Mouse (Mus musculus): ENCODE measurements around the gene Spindoc. TPM values are rescaled to one million over a fixed set of nuclear protein-coding genes. Genes with fewer than 3 reads are reported as not detected.
A peak's percentile ranks its signal among the peaks of the same experiment; 100 is the strongest.

Spindoc gene
- polyA plus RNA-seq (2016; fragmentation: Nextera tagmentation; extraction: Ambion mirVana): 44.0 and 48.3 TPM in 2 replicates

GRCm38 (mm10) chr19:7382903-7383865, at the start of gene Spindoc:
Gene Spindoc, minus strand, starts transcription at chr19:7382994.
- Histone ChIP-seq H3K27me3 (no peaks in the 10 kb centered on the region), H3K36me3 (0 out of 2 replicates have a peak, but pooled peaks cover 5% of the 10 kb centered on the region), H3K27ac (replicated peaks) (peak within 1 kb of the TSS; percentile 97), H3K4me1 (peaks cover 36% of the 10 kb centered on the region), H3K9me3 (no peaks in the 10 kb centered on the region), H3K4me2 (replicated peaks) (peak within 1 kb of the TSS; percentile 86), H3K9ac (replicated peaks) (peak within 1 kb of the TSS; percentile 96), H3K4me3 (peak within 1 kb of the TSS; percentile 89)
- peak; percentile 97 for ATAC-seq (ENCODE audit: low FRiP score, low read depth)
- WGBS: under 1% methylated on average over 52 of the region's 52 CpGs

- peaks cover 46% of the 10 kb centered on the region for H3K4me1 ChIP-seq
- H3K36me3 ChIP-seq: peaks cover 80% of the 10 kb centered on the region
Observed at GRCm38 (mm10) chr19:7425398-7425775, 42.6 kb upstream of the Spindoc start.

GRCm38 (mm10) chr19:7424590-7425397, 42.0 kb upstream of the Spindoc start:
- Histone ChIP-seq H3K9ac (replicated peaks) (peak overlapping the region; percentile 100; the same call in 1 of the 2 replicates), H3K27ac (replicated peaks) (peak overlapping the region; percentile 79), H3K27me3 (no peaks in the 10 kb centered on the region), H3K36me3 (peaks cover 83% of the 10 kb centered on the region), H3K9me3 (no peaks in the 10 kb centered on the region), H3K4me3 (no peak overlapping the region), H3K4me1 (peaks cover 52% of the 10 kb centered on the region), H3K4me2 (replicated peaks) (peak overlapping the region; percentile 80; the same call in 1 of the 2 replicates)
- 71% methylated on average over 8 of the region's 8 CpGs for WGBS
- no peak for ATAC-seq (ENCODE audit: low FRiP score, low read depth)

More at GRCm38 (mm10) chr19:7425398-7425775, 42.6 kb upstream of the Spindoc start:
- H3K9me3 ChIP-seq: no peaks in the 10 kb centered on the region
- H3K27me3 ChIP-seq: no peaks in the 10 kb centered on the region
- no peak overlapping the region for H3K9ac ChIP-seq (replicated peaks)
- WGBS: 55% methylated on average over 3 of the region's 3 CpGs
- H3K27ac ChIP-seq (replicated peaks): peak overlapping the region; percentile 79; the same call in 1 of the 2 replicates
- no peak overlapping the region for H3K4me3 ChIP-seq
- H3K4me2 ChIP-seq (replicated peaks): no peak overlapping the region
- ATAC-seq (ENCODE audit: low FRiP score, low read depth): no peak

- Histone ChIP-seq H3K27me3 (no peaks in the 10 kb centered on the region), H3K4me2 (replicated peaks) (peak overlapping the region; percentile 80), H3K4me3 (peak overlapping the region; percentile 40; the same call in 1 of the 2 replicates), H3K4me1 (peaks cover 59% of the 10 kb centered on the region), H3K27ac (replicated peaks) (peak overlapping the region; percentile 79), H3K36me3 (peaks cover 78% of the 10 kb centered on the region), H3K9ac (replicated peaks) (peak overlapping the region; percentile 100; the same call in 1 of the 2 replicates), H3K9me3 (no peaks in the 10 kb centered on the region)
- 52% methylated on average over 7 of the region's 7 CpGs for WGBS
- no peak for ATAC-seq (ENCODE audit: low FRiP score, low read depth)
Observed at GRCm38 (mm10) chr19:7424131-7424530, 41.3 kb upstream of the Spindoc start.

GRCm38 (mm10) chr19:7423656-7424030, 40.8 kb upstream of the Spindoc start:
- peak overlapping the region; percentile 100 for H3K9ac ChIP-seq (replicated peaks)
- WGBS: 25% methylated on average over 16 of the region's 16 CpGs
- peaks cover 74% of the 10 kb centered on the region for H3K36me3 ChIP-seq
- no peak; the same call in 1 of the 2 replicates for ATAC-seq (ENCODE audit: low FRiP score, low read depth)
- H3K4me2 ChIP-seq (replicated peaks): peak overlapping the region; percentile 80
- H3K4me1 ChIP-seq: peaks cover 64% of the 10 kb centered on the region
- no peaks in the 10 kb centered on the region for H3K9me3 ChIP-seq
- H3K27ac ChIP-seq (replicated peaks): peak overlapping the region; percentile 79
- H3K27me3 ChIP-seq: no peaks in the 10 kb centered on the region
- peak overlapping the region; percentile 40 for H3K4me3 ChIP-seq

- peaks cover 69% of the 10 kb centered on the region for H3K36me3 ChIP-seq
- peak overlapping the region; percentile 100 for H3K9ac ChIP-seq (replicated peaks)
- H3K4me3 ChIP-seq: peak overlapping the region; percentile 40
- WGBS: 8% methylated on average over 51 of the region's 51 CpGs
- H3K4me1 ChIP-seq: peaks cover 64% of the 10 kb centered on the region
- peak overlapping the region; percentile 79 for H3K27ac ChIP-seq (replicated peaks)
- no peaks in the 10 kb centered on the region for H3K27me3 ChIP-seq
- peak; percentile 44 for ATAC-seq (ENCODE audit: low FRiP score, low read depth)
- H3K4me2 ChIP-seq (replicated peaks): peak overlapping the region; percentile 80
- no peaks in the 10 kb centered on the region for H3K9me3 ChIP-seq
Observed at GRCm38 (mm10) chr19:7423028-7423655, 40.3 kb upstream of the Spindoc start.

- H3K4me1 ChIP-seq: peaks cover 64% of the 10 kb centered on the region
- no peaks in the 10 kb centered on the region for H3K27me3 ChIP-seq
- 6% methylated on average over 34 of the region's 35 CpGs for WGBS
Observed at GRCm38 (mm10) chr19:7422656-7423027, 39.8 kb upstream of the Spindoc start.

GRCm38 (mm10) chr19:7421602-7422591, 39.1 kb upstream of the Spindoc start:
- WGBS: 9% methylated on average over 44 of the region's 48 CpGs
- ATAC-seq (ENCODE audit: low FRiP score, low read depth): peak; percentile 57
- no peaks in the 10 kb centered on the region for H3K9me3 ChIP-seq
- H3K4me1 ChIP-seq: peaks cover 64% of the 10 kb centered on the region
- H3K9ac ChIP-seq (replicated peaks): peak overlapping the region; percentile 100
- peaks cover 57% of the 10 kb centered on the region for H3K36me3 ChIP-seq
- peak overlapping the region; percentile 40 for H3K4me3 ChIP-seq
- peak overlapping the region; percentile 79 for H3K27ac ChIP-seq (replicated peaks)
- no peaks in the 10 kb centered on the region for H3K27me3 ChIP-seq
- peak overlapping the region; percentile 80 for H3K4me2 ChIP-seq (replicated peaks)

More at GRCm38 (mm10) chr19:7422656-7423027, 39.8 kb upstream of the Spindoc start:
- ATAC-seq (ENCODE audit: low FRiP score, low read depth): no peak
- H3K36me3 ChIP-seq: peaks cover 64% of the 10 kb centered on the region
- peak overlapping the region; percentile 79 for H3K27ac ChIP-seq (replicated peaks)
- peak overlapping the region; percentile 100 for H3K9ac ChIP-seq (replicated peaks)
- H3K4me3 ChIP-seq: peak overlapping the region; percentile 40
- H3K4me2 ChIP-seq (replicated peaks): peak overlapping the region; percentile 80
- H3K9me3 ChIP-seq: no peaks in the 10 kb centered on the region

GRCm38 (mm10) chr19:7420841-7421601, 38.2 kb upstream of the Spindoc start:
- 43% methylated on average over 27 of the region's 27 CpGs for WGBS
- H3K4me1 ChIP-seq: peaks cover 71% of the 10 kb centered on the region
- peak overlapping the region; percentile 79 for H3K27ac ChIP-seq (replicated peaks)
- ATAC-seq (ENCODE audit: low FRiP score, low read depth): no peak
- 0 out of 2 replicates have a peak, but pooled peaks cover under 1% of the 10 kb centered on the region for H3K27me3 ChIP-seq
- no peaks in the 10 kb centered on the region for H3K9me3 ChIP-seq
- H3K9ac ChIP-seq (replicated peaks): peak overlapping the region; percentile 100
- peak overlapping the region; percentile 80 for H3K4me2 ChIP-seq (replicated peaks)
- H3K4me3 ChIP-seq: peak overlapping the region; percentile 40
- peaks cover 48% of the 10 kb centered on the region for H3K36me3 ChIP-seq

GRCm38 (mm10) chr19:7420108-7420507, 37.3 kb upstream of the Spindoc start:
- Histone ChIP-seq H3K27me3 (peaks cover 5% of the 10 kb centered on the region; the same call in 1 of the 2 replicates), H3K4me1 (peaks cover 76% of the 10 kb centered on the region)
- 61% methylated on average over 12 of the region's 12 CpGs for WGBS

More at GRCm38 (mm10) chr19:7420108-7420507, 37.3 kb upstream of the Spindoc start:
- Histone ChIP-seq H3K27ac (replicated peaks) (peak overlapping the region; percentile 98), H3K9ac (replicated peaks) (peak overlapping the region; percentile 100), H3K9me3 (no peaks in the 10 kb centered on the region), H3K4me3 (peak overlapping the region; percentile 78), H3K36me3 (peaks cover 40% of the 10 kb centered on the region), H3K4me2 (replicated peaks) (peak overlapping the region; percentile 80)
- ATAC-seq (ENCODE audit: low FRiP score, low read depth): no peak
